Mouse (Mus musculus) testis, adult 2 months (tissue): Measurements from ENCODE around the gene Abtb2. TPM values are rescaled to one million over a fixed set of nuclear protein-coding genes. Genes with fewer than 3 reads are reported as not detected.
A peak's percentile ranks its signal among the peaks of the same experiment; 100 is the strongest.

Experiments
- H3K27ac ChIP-seq: fragments of 200-500 bp; 2 replicates; pipeline ENCODE4 v1.5.1; 2012; ENCODE audit warnings: low read depth, low read length; ENCODE audit not compliant: control insufficient read depth, insufficient read depth
- H3K27me3 ChIP-seq: fragments of 200-500 bp; 2 replicates; pipeline ENCODE4 v1.6.1; 2012; ENCODE audit warnings: mild to moderate bottlenecking, low read length, moderate library complexity; ENCODE audit not compliant: control insufficient read depth, insufficient read depth
- H3K36me3 ChIP-seq: fragments of 200-500 bp; 2 replicates; pipeline ENCODE4 v1.6.1; 2012; ENCODE audit warnings: mild to moderate bottlenecking, low read length; ENCODE audit not compliant: control insufficient read depth, insufficient read depth
- H3K4me1 ChIP-seq: fragments of 200-500 bp; 2 replicates; pipeline ENCODE4 v1.6.1; 2012; ENCODE audit warnings: low read length; ENCODE audit not compliant: control insufficient read depth, insufficient read depth
- H3K4me3 ChIP-seq: fragments of 200-500 bp; 2 replicates; pipeline ENCODE4 v1.5.1; 2012; ENCODE audit warnings: low read depth, mild to moderate bottlenecking, low read length, moderate library complexity, mixed read lengths; ENCODE audit not compliant: control insufficient read depth
- CTCF ChIP-seq: fragments of 200-500 bp; IDR thresholded peaks from 2 replicates; pipeline ENCODE4 v1.5.1; 2012; ENCODE audit warnings: low read depth, mild to moderate bottlenecking, inconsistent platforms, low read length, moderate library complexity; ENCODE audit not compliant: control insufficient read depth, insufficient read depth, insufficient replicate concordance
- POLR2A ChIP-seq: fragments of 200-500 bp; IDR thresholded peaks from 2 replicates; pipeline ENCODE4 v1.6.1; 2012; ENCODE audit warnings: low read depth, mild to moderate bottlenecking, inconsistent platforms, low read length, moderate library complexity; ENCODE audit not compliant: control insufficient read depth
- polyA plus RNA-seq: library from polyadenylated mRNA; depleted of rRNA; stranded (reverse); fragments of >200 nt; gene quantifications from 2 replicates; pipeline ENCODE4 v1.2.3, GENCODE M21; 2012

Abtb2 gene
- polyA plus RNA-seq, 1 experiment, result 9.0 TPM

DNA sequence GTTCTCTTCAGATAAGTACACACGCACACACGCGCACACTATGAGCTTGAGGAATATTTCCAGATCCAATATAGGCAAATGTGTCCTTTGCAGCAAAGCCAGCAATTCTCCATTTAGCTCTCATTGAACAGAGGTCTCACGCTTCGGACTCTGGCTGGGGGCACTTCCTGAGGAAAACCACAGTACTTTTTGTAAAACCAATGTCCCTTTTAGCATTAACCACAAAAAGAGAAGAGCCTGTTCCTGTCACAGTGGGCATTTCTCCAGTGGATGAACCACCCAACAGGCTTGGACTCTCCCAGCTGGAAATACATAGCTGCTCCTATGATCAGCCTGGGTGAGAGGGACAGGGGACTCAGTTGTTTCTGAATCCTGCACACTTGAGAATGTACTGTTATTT lies 71.8 kb downstream of the Abtb2 start:
- H3K27me3 ChIP-seq, result no peaks in the 10 kb centered on the region
- no peaks in the 10 kb centered on the region for H3K36me3 ChIP-seq
- H3K4me3 ChIP-seq, result no peak overlapping the region
- H3K27ac ChIP-seq, result no peak overlapping the region
- peaks cover 2% of the 10 kb centered on the region; the same call in 1 of the 2 replicates for H3K4me1 ChIP-seq
- TF ChIP-seq POLR2A (no peak), CTCF (no peak)

DNA sequence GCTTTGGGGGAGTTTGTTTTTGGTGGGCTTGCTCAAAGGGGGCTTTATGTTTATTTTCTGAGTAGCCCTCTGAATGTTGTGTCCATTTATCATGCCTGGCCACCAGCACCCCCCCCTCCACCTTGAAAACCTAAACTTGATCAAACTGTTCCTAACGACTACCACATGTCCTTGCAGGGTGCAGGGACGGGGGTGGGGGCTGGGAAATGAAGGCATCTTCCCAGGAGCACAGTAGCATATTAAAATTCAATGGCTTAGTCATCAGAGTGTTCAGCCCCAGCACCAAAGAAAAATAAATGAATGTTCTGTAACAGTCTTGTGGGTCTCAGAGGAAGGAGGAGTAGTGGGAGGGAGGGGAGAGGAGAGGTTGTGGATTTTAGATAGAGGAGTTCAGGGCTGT lies 73.6 kb downstream of the Abtb2 start:
- no peak for TF ChIP-seq CTCF
- no peak for TF ChIP-seq POLR2A
- Histone ChIP-seq H3K4me1 (peaks cover 2% of the 10 kb centered on the region; the same call in 1 of the 2 replicates), H3K36me3 (no peaks in the 10 kb centered on the region), H3K27ac (no peak overlapping the region), H3K4me3 (no peak overlapping the region), H3K27me3 (no peaks in the 10 kb centered on the region)

DNA sequence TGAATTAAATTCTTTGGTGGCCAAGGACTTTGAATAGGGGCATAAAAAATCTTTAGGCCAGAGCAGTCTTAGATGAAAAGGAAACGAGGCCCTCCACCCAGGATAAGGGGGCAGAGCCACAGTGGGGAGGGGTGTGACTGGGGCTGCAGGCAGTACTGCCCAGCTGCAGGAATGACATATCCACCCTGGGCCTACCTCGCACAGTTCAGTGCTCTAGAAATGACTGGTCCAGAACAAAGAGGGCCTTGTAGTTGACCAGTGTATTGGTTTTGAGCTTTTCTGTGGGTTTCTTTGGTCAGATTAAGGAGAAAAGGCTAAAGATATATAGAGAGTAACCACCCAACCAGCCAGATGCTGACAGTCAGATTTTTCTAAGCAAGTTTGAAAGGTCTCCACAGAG lies 74.8 kb downstream of the Abtb2 start:
- no peaks in the 10 kb centered on the region for H3K27me3 ChIP-seq
- peaks cover 2% of the 10 kb centered on the region; the same call in 1 of the 2 replicates for H3K4me1 ChIP-seq
- no peak for TF ChIP-seq POLR2A
- no peak for TF ChIP-seq CTCF
- no peak overlapping the region for H3K27ac ChIP-seq
- H3K4me3 ChIP-seq, result no peak overlapping the region
- H3K36me3 ChIP-seq, result no peaks in the 10 kb centered on the region

DNA sequence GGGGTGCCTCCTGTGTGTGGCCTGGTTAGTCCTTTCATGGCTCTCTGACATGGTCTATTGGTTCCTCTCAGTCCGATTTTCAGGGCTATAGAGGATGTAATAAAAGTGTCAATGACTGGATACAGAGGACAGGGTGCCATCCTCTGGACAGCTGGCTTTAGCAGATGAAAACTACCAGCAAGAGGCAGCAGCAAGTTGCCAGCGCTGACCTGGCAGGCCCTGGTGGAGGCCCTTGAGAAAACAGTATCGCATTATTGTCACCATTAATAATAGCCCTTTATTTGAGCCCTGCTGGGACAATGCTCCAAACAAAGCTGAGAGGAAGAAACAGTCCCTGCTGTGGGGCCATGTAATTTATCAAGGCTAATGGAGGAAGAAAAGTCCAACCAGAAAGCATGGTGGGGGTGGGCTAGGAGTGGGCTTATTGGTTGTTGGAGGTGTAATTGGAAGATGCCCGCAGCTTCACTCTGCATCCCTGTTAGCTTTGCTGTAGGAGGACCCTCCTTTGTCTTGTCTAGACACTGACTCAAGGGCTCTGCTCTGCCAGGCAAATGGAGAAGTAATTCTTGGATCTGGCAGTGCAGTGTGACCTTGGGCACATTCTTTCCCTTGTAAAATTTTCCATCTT lies 77.6 kb downstream of the Abtb2 start:
- Histone ChIP-seq H3K36me3 (no peaks in the 10 kb centered on the region), H3K4me3 (no peak overlapping the region), H3K27me3 (no peaks in the 10 kb centered on the region), H3K27ac (peak overlapping the region; percentile 74), H3K4me1 (peaks cover 2% of the 10 kb centered on the region; the same call in 1 of the 2 replicates)
- no peak for TF ChIP-seq POLR2A
- no peak for TF ChIP-seq CTCF

DNA sequence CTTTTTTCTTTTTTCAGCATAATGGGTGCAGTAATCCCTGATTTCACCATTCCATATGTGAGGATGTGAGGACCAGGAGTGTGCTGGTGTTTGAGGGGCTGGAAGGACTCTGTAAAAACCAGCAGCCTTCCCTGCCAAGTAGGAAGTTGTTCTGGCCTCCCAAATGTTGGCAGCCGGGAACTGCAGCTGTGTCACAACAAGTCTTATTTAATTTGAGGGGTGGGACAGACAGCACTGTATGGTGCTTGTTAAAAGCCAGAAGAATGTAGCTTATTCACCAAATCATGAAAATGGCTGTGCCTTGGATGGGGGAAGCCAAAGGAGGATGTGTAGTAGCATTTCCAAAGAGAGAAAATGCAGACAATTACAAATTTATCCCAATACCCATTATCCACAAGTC lies 78.3 kb downstream of the Abtb2 start:
- no peak for TF ChIP-seq CTCF
- no peak for TF ChIP-seq POLR2A
- no peak overlapping the region for H3K4me3 ChIP-seq
- no peaks in the 10 kb centered on the region for H3K27me3 ChIP-seq
- H3K4me1 ChIP-seq, result no peaks in the 10 kb centered on the region
- H3K27ac ChIP-seq, result no peak overlapping the region
- no peaks in the 10 kb centered on the region for H3K36me3 ChIP-seq

DNA sequence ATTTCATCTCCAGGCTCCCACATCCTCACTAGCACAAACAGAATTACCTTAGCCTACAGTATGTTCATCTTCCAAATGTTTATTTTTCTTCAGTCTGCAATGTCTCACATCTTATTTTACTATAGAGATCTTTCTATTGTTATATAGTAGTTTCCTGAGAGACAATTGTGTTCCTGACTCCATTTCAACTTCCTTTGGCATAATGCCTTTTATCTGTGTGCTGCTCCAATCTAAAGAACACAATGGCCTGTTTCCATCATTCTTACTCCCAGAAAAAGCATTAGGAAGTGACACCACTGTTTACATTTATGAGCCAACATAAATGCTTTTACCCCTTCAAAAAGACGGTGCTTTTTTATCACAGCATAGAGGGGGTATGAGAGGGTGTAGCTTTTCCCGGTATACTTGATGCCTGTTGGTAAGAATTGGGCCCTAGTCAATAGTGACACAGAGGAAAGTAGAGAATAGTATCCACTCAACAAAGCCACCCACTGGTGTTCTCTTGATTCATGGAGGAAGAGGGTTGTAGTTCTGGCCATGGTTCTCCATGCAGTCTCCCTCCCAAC lies 84.3 kb downstream of the Abtb2 start:
- no peak for TF ChIP-seq CTCF
- no peak for TF ChIP-seq POLR2A
- H3K27ac ChIP-seq, result no peak overlapping the region

DNA sequence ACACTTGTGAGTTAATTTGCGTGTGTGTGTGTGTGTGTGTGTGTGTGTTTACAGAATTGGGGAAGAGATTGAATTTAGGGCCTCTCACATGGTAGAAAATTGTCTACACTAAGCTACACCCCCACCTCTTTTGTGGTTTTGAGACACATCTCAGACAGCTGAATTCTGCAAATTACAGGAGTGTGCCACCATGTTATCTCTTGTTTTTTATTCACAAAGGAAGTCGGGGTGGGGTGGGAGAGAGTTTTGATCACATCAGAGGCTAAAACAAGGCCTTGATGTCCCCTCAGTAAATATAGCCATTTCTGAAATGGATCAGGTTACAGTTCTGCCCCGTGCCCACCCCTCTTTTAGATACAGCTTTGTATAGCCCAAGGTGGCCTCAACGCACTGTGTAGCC lies 86.0 kb downstream of the Abtb2 start:
- no peak overlapping the region for H3K4me3 ChIP-seq
- no peak for TF ChIP-seq CTCF
- no peak for TF ChIP-seq POLR2A
- no peaks in the 10 kb centered on the region for H3K27me3 ChIP-seq
- H3K4me1 ChIP-seq, result no peaks in the 10 kb centered on the region
- no peaks in the 10 kb centered on the region for H3K36me3 ChIP-seq
- H3K27ac ChIP-seq, result no peak overlapping the region

More for the DNA sequence above, 84.3 kb downstream of the Abtb2 start:
- H3K36me3 ChIP-seq, result no peaks in the 10 kb centered on the region
- H3K4me3 ChIP-seq, result no peak overlapping the region
- no peaks in the 10 kb centered on the region for H3K27me3 ChIP-seq
- H3K4me1 ChIP-seq, result no peaks in the 10 kb centered on the region

DNA sequence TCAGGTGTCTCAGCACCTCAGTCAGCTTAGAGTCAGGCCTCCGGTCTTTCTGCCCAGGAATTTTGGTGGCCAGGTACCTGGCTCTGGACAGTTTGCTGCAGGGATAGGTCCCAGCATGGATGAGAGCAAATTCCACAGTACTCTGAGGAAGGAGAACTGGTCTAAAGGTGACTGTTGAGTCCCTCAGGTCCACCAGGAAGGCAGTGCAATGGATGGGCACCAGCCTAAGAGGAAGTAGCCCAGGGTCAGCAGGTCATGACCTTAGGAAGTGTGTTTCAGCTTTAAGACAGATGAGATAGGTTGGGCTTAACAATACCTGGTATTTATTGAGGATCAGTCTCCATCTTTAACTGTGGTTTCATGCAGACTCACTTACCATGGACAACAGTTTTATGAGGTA lies 88.9 kb downstream of the Abtb2 start:
- no peaks in the 10 kb centered on the region for H3K4me1 ChIP-seq
- no peak overlapping the region for H3K4me3 ChIP-seq
- no peak for TF ChIP-seq POLR2A
- no peak for TF ChIP-seq CTCF
- no peak overlapping the region for H3K27ac ChIP-seq
- no peaks in the 10 kb centered on the region for H3K27me3 ChIP-seq
- no peaks in the 10 kb centered on the region for H3K36me3 ChIP-seq
